ENCODE assay signal across 8 mouse cellular contexts in genomic region chr12:75735246-75736200, GRCm38 (mm10). TPM values are rescaled to one million over a fixed set of nuclear protein-coding genes. Genes with fewer than 3 reads are reported as not detected.
A peak's percentile ranks its signal among the peaks of the same experiment; 100 is the strongest.
DNase-seq lines count a peak whose midpoint lies in the region; ATAC-seq lines count a peak whose summit lies in the region.

TSS of gene Sgpp1 (minus strand) at chr12:75735729.

- peak; percentile 71 for DNase-seq in adipocyte (ENCODE audit: low spot score)
- peak; percentile 92 for DNase-seq in embryo, embryonic 10.5 days (ENCODE audit: low spot score)
- peak; percentile 86 for DNase-seq in gastrocnemius, postnatal 14 days
- DNase-seq in induced T-regulatory cell, adult 2 months (ENCODE audit: low read depth): peak; percentile 90
- peak; percentile 55 to 69 for DNase-seq in left cerebral cortex, adult 8-10 months (ENCODE audit: low spot score in 2 of 2)
- peak; percentile 67 to 85 for DNase-seq in right cerebral cortex, adult 2 months (ENCODE audit: low spot score in 2 of 2)
- DNase-seq in urinary bladder, postnatal 10 days (ENCODE audit: low spot score): peak; percentile 35

- peak; percentile 82 for ATAC-seq in megakaryocyte, adult 5-6 weeks (ENCODE audit: poor library complexity, severe bottlenecking)

- intact Hi-C loops in gastrocnemius, postnatal 14 days (cut with DNase I; ENCODE audit: low total_unique reads): no loop called here

RNA-seq across cellular contexts. Expression of gene Sgpp1, which starts in this region (rescaled TPM):
- 10 to 100 TPM; 12.1 to 14.5 TPM for total RNA-seq in gastrocnemius, postnatal 14 days (2021)
- total RNA-seq in left cerebral cortex, adult 8-10 months (2022): 10 to 100 TPM; 30.8 to 34.6 (median 32.8) TPM
- 98.3 and 116 TPM in 2 replicates for total RNA-seq in megakaryocyte, adult 5-6 weeks (2015)
- 90.8 and 98.0 TPM in 2 replicates for total RNA-seq in megakaryocyte, adult 5-6 weeks (2017)

Comparison
In these comparisons a context has a peak if more than half of its experiments do, and no peak if none do; other contexts are left out.
1. Peak in every context shown above with its lines: DNase-seq and ATAC-seq.
2. DNase-seq: peak in every context shown above with its lines; median percentile 92 in embryo, embryonic 10.5 days; 90 in induced T-regulatory cell, adult 2 months; 86 in gastrocnemius, postnatal 14 days; 76 in right cerebral cortex, adult 2 months; 71 in adipocyte; 62 in left cerebral cortex, adult 8-10 months; 35 in urinary bladder, postnatal 10 days.